Mouse (Mus musculus): ENCODE results near the gene Repin1. TPM values are rescaled to one million over a fixed set of nuclear protein-coding genes. Genes with fewer than 3 reads are reported as not detected.
A peak's percentile ranks its signal among the peaks of the same experiment; 100 is the strongest.

The Repin1 gene
- total RNA-seq, 2 experiments from 2014 or later, result 27.1 to 28.6 TPM

DNA sequence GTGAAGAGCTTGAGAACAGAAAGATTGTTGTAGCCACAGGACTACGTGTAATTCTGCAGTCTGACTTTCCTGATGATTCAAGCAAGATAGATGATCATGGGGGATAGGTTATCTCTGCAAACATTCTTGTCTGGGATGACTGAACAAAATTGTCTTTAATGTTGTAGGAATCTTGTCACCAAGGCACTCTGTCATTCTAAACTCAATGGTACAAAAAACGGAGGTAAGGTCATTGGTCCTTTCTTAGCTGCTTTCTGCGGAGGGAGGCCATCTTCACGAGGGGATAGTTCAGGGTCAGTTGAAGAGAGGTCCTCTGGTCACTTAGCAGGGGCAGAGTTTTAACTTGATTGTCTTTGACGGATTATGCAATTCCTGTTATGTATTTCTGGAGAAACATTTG lies 14.9 kb upstream of the Repin1 start:
- no peak for DNase-seq
- intact Hi-C loops (cut with DNase I), result no loop called here

DNA sequence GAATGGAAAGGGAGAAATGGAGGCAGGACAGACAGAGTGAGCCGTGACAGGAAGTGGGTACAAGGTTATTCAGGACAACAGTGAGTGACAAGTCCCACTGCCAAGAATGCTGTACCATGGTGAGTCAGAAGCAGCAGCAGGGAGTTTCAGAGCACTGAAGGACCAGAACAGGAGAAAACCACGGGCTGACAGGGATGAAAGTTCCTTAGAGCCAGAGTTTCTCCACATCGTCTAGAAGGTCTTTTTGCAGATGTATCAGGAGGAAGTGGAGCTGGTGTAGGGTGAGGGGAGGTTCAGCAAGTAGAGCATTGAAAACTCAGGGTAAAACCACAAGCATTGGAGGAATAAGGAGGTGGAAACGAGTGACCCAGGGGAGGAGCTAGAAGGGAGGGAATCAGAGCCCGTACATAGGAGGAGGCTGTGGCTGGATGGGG lies 14.5 kb upstream of the Repin1 start:
- DNase-seq, result no peak
- intact Hi-C loops (cut with DNase I), result no loop called here

DNA sequence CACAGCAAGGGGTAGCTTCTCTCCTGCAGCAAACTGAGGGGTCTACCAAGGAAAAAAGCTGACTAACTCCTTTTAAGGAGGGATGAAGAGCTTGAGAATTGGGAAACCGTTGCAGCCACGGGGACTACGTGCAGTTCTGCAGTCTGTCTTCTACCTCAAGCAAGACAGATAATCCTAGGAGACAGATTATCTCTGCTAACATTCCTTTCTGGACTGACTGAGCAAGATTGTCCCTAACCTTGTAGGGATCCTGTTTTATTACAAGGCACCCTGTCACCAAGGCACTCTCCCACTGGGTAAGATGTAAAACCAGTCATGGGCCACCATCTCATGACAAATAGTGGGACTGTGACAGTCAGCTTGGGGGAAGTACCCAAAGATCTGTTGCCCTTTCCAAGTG lies 12.4 kb upstream of the Repin1 start:
- intact Hi-C loops (cut with DNase I), result loop anchor here (5.0 kb wide), 1 partner anchor 61 kb away; no protein-coding TSS in a partner anchor
- no peak for DNase-seq

DNA sequence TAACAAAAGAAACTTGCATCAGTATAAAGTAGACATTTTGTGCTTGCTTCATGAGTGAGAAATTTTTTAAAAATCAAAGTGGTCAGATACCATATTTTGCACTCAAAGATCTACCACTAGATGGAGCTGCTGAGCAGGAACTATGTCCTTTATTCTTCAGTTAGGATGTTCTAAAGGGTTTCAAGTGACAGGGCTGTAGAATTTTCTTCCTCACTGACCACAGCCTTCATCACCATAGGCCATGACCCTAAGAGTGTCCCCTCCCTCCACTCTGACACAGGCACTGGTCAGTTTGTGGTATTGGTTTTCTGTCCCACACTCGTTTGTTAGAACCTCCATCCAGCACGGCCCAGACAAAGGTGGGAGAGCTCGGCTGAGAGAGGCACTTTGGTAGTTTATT lies 11.6 kb upstream of the Repin1 start:
- intact Hi-C loops (cut with DNase I), result loop anchor here (5.0 kb wide), 1 partner anchor 60 kb away; no protein-coding TSS in a partner anchor
- no peak for DNase-seq

DNA sequence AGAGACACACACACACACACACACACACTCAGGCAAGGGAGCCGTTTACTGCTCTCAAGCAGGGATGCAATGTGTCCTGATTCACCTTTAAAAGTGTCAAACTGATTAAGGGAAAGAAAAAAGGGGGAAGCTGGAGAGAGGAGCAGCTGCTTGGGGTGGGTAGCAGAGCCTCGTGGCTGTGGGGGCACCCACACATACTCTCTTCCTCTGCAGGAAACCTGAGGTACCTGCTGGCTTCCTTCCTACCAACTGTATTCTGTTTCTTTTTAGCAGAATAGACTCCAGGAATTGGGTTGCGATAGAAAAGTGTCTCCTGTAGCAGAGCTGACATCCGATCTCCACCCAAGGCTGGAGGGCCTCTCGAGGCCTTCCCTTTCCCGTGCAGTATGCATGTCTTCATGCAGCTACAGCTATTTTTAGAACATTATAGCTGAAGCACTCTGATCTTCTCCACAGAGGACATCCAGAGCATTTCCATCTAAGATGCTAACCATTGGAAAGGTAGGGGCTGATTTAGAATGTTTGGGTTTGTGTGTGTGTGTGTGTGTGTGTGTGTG lies 4.4 kb upstream of the Repin1 start, which contains the start of gene Gm45021:
Gm45021 (plus strand) TSS at position 417 of the 557 bp plus-strand sequence.
- intact Hi-C loops (cut with DNase I), result no loop called here
- no peak for DNase-seq

DNA sequence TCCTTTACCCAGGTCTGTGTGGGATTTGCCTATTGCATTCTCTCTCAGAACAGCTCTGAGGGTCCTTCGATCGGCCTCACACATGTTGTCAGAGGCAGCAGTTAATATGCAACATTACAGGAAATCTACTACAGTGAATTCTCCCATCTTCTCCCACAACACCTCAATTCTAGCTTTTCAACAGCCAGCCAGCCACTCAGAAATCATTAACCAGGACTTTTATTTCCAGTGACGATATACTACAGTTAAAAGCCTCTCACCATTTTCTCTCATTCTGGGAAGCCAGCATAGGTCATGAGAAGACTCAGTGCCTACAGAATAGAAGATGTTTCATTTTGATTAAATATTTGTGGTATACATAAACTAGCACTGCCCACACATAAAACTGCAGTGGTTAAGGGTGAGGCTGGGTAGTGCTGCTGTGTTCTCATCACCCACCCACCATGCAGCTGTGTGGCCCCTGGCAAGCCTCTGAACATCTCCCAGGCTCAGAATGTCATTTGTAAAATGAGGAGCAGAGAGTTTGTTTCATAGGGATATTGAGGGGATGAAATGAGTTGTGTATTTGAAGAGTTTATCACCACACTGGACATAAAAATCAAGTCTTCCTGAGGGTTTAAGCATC lies 2.4 kb upstream of the Repin1 start:
- intact Hi-C loops (cut with DNase I), result no loop called here
- DNase-seq, result no peak

DNA sequence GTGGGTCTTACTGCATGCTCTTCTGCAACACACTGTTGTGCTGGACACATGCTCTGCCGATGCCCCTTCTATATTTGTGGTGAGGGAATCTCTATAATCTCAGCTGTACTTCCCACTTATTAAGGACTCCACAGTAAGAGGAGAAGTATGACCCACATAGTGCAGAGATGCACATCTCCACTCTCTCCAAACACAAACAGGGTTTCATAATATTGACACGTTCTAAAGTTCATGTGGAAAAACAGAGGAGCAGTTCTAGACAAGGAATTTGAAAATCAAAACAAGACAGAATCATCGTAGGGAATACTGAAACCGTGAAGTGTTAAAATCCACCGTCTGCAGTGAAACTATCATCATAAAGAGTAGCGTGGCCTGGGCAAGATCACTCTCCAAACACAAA lies 1.8 kb upstream of the Repin1 start:
- intact Hi-C loops (cut with DNase I), result no loop called here
- no peak for DNase-seq

DNA sequence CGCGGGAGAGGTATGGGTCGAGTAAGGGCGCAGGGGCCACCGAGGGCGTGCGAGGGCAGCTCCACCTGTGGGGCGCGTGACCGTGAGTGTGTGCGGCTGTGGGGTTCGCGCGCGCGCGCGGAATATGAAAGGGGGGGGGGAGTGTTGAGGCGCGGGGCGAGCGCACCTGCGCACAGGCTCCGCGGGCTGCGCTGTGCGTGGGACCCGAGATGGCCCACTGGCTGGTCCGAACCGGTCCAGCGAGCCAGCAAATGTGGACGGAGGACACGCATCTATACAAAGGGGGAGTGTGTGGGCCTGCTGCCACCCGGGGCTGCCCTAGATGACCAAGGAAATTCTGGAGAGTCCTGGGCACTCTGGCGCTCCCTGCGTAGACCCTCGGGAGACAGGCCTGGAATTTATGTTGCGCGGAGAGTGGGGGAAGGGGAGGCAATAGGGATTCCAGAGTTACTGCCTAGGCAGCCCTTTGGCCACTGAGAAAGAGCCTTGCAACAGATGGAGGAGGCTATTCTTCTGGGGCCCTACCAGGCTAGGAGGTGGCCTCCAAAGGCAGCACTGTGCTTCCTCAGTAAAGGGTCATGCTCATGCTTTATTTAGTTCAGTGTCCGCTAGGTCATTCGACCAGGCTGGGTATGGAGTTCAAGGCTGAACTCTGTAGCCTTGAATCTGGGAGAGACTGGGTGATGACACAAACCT lies 508 bp downstream of the Repin1 start:
- no peak for DNase-seq
- intact Hi-C loops (cut with DNase I), result no loop called here

DNA sequence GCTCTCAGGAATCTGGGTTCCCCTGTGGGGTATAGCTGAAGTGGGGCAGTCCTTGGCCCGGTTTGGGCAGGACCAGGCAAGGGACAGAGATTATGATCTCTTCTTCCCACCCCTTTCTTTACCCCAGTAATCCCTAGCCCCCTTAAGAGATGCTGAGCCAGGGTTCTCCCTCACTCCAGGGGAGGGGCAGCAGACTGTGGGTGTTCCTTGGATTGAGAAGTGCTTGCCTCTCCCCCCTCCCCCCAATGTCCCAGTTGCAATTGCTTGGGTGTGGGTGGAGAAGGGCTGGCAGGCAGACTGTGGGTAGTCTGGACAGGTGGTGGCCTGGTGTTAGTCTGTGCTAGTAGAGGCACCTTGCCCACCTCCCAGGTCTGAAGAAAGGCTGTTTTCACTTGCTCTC lies 1.6 kb downstream of the Repin1 start:
- intact Hi-C loops (cut with DNase I), result no loop called here
- DNase-seq, result no peak

DNA sequence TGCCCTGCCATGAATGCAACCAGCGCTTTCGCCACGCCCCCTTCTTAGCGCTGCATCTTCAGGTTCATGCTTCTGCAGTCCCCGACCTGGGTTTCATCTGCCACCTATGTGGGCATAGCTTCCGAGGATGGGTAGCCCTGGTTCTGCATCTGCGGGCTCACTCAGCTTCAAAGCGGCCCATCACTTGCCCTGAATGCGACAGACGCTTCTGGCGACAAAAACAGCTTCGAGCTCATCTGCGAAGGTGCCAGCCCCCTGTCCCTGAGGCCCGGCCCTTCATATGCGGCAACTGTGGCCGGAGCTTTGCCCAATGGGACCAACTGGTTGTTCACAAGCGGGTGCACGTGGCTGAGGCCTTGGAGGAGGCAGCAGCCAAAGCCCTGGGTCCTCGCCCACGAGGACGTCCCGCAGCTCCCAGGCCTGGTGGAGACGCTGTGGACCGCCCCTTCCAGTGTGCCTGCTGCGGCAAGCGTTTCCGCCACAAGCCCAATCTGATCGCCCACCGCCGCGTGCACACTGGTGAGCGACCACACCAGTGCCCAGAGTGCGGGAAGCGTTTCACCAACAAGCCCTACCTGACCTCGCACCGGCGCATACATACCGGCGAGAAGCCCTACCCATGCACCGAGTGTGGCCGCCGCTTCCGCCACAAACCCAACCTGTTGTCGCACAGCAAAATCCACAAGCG lies 3.0 kb downstream of the Repin1 start:
- no peak for DNase-seq
- intact Hi-C loops (cut with DNase I), result no loop called here

DNA sequence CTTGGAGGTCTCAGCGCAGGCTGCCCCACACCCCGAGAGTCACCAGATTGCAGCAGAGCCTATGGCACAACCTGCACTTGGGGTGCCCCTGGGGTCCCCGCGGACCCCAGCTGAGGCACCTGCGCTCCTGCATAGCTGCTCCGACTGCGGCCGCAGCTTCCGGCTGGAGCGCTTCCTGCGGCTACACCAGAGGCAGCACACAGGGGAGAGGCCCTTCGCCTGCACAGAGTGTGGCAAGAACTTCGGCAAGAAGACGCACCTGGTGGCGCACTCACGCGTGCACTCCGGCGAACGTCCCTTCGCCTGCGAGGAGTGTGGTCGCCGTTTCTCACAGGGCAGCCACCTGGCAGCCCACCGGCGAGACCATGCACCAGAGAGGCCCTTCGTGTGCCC lies 3.5 kb downstream of the Repin1 start:
- intact Hi-C loops (cut with DNase I), result no loop called here

DNA sequence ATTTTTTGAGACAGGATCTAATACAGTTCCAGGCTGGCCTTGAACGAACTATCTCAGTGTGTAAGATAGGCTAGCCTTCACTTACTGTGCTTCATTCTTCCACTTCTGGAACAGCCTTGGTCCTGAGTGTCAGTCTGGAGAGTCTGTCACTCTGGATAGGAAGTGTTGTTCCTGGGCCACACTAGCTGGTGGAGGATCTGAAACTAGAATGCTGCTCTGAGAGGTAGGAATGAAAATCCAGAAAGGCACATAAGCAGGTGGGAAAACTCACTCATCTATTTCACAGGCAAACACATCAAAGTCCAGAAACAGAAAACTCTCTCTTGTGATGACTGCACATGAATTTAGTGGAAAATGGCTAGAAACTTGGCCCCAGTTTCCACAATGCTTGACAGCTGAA lies 6.9 kb downstream of the Repin1 start:
- no peak for DNase-seq

More for the DNA sequence above, 3.5 kb downstream of the Repin1 start:
- no peak for DNase-seq

DNA sequence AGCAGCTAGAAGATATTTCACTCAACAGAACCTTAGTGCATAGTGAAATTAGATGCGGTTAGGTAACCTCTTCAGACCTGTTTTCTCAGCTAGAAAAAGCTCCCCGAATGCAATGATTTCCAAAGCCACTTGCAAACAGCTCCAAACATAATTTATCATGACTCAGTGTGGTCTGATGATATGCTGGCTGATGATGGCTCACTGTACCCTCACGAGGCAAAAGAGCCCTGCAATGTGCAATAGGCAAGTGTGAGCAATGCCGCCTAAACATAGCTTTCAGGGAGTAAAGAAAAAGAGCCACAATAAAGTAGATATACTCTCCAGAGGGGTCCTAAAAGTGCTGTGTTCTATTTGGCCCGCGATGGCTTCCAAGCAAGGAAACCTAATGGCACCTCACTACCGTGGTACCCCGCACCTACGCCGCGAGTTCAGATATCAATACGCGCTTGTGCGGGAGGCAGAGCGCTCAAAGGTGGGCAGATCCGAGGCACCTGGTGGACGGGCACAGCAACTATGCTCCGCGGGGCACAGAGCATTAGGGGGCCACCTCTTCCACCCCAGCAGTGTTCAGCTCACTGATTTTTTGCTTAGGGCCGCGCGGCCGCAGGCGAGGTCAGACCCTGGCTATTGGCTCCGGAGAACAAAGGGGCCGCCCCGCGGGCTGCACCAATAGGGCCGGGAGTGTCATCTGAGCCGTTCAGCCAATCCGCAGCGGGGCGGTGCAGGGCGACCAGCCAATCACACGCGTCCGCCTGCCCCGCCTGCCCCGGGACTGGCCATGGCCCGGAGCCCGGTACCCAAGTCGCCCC lies 7.8 kb downstream of the Repin1 start, which contains the start of gene Zfp775:
Zfp775 (plus strand) TSS at position 793 of the 809 bp plus-strand sequence.
- intact Hi-C loops (cut with DNase I), result no loop called here
- DNase-seq, result peak; percentile 99

More for the DNA sequence above, 6.9 kb downstream of the Repin1 start:
- intact Hi-C loops (cut with DNase I), result no loop called here

DNA sequence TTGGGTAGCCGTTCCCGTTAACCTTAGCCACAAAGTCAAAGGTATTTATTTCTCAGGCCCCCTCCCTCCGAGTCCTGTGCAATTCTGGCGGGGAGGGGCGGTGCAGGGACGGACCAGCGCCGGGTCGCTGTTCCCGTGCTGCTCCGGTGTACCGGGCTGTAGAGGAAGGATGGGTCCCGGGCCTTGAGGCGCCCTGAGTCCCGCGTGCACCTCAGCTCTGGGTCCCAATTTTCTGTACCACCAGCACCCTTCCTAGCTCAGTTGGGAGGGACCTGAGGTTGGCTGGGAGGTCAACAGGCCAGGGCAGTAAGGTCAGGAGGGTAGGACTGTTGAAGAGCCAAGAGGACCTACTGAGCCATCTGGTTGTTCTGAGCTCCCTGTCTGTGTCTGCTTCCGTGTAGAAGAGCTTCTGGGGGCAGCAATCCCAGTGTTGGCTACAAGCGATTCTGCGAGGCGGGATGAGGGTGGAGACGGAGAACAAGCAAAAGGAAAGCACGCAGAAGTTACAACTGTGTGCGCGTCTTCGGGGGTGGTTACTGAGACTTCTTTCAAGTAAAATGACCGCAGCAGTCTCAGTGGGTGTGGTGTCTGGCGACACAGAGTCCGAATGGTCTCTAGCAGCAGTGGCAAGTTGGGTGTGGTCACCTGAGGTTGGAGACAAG lies 8.5 kb downstream of the Repin1 start:
- intact Hi-C loops (cut with DNase I), result no loop called here
- peak; percentile 26 for DNase-seq

DNA sequence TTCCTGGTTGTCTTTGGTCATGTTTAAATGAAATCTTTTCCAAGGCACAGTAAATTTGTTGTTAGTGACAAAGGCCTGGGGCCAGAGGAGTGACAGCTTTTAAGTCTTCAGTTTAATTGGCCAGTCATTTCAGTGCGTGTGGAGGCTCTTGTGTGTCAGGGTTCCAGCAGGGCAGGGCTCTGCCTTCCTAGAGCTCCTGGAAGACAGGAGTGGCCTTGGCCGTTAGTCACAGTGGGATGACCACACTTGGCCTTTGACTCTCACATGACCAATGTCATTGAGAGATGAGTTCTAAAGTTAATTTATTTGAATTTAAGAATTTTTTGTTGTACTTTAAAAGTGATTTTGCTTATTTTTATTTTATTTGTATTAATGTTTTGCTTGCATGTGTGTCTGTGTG lies 14.4 kb downstream of the Repin1 start:
- intact Hi-C loops (cut with DNase I), result no loop called here
- no peak for DNase-seq

DNA sequence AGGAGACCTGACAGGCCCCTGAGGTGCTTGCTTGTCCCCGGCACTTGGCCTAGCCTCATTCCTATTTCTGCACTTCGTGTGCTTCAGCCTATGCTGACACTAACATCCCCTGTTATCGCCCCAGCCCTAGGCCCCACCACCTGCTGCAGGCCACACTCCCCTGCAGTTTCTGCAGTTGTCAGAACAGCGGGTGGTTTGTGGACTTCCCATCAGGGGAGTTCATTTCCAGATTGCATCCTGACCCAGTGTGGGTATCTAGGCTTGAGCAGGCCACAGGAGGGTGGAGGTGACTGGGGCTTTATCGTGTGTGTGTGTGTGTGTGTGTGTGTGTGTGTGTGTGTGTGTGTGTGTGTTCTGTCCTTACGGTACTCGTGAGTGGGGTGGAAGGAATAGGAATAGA lies 15.8 kb downstream of the Repin1 start:
- no peak for DNase-seq
- intact Hi-C loops (cut with DNase I), result no loop called here

DNA sequence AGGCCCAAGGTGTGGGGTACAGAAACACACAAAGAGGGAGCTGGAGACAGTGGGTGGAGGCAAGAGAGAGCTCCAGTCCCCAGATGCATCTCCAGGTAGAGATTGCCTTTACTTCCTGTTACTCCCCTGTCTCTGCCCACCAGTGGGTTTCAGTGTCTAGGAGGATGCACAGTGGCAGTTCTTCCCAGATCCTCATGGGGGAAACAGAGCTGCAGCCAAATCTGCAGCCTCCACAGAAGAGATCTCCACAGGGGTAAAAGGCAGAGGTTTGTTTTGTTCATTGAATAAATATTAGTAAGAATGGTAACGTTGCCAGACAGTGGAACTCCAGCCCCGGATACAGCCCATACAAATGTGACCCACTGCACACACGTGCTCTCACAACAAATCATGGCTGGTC lies 17.0 kb downstream of the Repin1 start:
- intact Hi-C loops (cut with DNase I), result no loop called here
- DNase-seq, result no peak

DNA sequence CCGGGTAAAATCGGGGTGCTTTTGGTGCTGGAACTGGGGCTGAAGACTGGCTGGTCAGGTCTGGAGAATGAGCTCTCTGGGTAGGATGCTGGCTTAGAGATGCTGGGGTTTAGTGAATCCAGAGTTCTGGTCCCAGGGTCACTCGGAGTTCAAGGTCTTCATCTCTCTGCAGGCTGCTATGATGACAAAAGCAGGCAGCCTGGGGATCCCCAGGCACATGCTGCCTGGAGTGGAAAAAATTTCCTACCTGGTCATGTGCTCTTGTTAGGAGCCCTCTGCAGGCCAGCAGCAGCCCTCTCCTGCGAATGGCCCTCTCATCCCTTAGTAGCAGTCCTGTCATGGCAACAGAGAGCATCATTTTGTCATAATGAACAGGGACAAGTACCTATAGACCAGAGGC lies 19.8 kb downstream of the Repin1 start:
- intact Hi-C loops (cut with DNase I), result no loop called here

DNA sequence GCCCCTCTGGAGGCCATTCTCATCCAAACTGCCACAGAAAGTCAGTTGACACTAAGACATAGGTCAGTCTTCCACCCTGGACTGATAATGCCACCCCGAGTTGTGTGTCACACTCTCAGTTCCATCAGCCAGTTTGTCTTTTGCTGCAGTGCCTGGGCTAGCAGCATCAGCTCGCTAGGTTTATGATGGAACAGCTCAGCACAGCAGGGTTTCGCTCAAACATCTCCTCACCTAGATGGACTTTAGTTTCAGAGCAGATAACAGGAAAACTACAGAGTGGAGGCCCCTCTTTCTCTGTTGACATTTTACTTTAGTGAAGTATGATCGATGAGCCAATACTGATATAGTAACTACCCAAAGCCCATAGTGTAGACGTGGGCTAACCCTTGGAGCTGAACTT lies 21.1 kb downstream of the Repin1 start:
- no peak for DNase-seq
- intact Hi-C loops (cut with DNase I), result no loop called here

More for the DNA sequence above, 19.8 kb downstream of the Repin1 start:
- DNase-seq, result no peak

DNA sequence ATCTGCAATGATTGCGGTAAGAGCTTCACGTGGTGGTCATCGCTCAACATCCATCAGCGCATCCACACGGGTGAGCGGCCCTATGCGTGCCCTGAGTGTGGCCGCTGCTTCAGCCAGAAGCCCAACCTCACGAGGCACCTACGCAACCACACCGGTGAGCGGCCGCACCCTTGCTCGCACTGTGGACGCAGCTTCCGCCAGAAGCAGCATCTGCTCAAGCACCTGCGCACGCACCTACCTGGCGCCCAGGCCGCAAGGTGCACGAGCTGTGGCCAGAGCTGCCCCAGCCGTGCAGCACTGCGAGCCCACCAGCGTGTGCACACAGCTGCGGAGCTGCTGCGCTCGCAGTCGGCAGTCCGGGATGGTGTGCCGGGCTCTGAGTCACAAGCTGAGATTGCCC lies 26.3 kb downstream of the Repin1 start:
- intact Hi-C loops (cut with DNase I), result no loop called here
- no peak for DNase-seq
